Mouse (Mus musculus): ENCODE measurements around the gene Eif2a. TPM values are rescaled to one million over a fixed set of nuclear protein-coding genes. Genes with fewer than 3 reads are reported as not detected.

The Eif2a gene
- total and polyA plus RNA-seq, 3 experiments: 116 to 241 (median 119) TPM

DNA sequence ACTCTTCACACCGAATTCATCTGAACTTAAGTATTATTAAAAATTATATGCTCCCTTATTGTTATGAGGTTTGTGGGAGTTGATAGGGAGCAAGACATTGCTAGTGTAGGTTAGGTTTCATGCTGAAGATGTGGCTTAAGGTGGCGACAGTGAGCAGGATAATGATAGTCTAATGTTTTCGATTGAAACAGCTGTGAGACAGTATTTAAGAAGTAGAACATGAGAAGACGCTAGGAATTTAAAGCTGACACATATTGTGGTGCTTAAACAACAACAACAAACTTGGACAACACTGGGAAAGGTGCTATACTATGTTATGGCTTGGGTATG lies 752 bp downstream of the Eif2a start:
- Histone ChIP-seq H3K27ac (ENCODE audit: insufficient read depth, low read depth) (peak overlapping the region; percentile 68; the same call in 1 of the 2 replicates), H3K9ac (ENCODE audit: insufficient read depth, low read depth) (peak overlapping the region; percentile 92), H3K4me3 (replicated peaks in 1 of 3; ENCODE audit: low read depth in 2 of 3, low read length in 2 of 3, poor library complexity in 1 of 3) (peak overlapping the region; percentile 91 to 99 (median 91)), H3K36me3 (replicated peaks in 1 of 2; ENCODE audit: control insufficient read depth in 1 of 2, insufficient read depth in 1 of 2, low read length in 1 of 2) (peaks cover 20 to 49% of the 10 kb centered on the region in 2 experiments), H3K4me1 (ENCODE audit: control insufficient read depth in 1 of 2, insufficient read depth in 2 of 2) (peaks cover 5 to 34% of the 10 kb centered on the region in 2 experiments; a peak in 3 of 4 replicates), H3K9me3 (replicated peaks; ENCODE audit: low read length) (no peaks in the 10 kb centered on the region), H3K4me2 (ENCODE audit: insufficient read depth, low read depth, poor library complexity, severe bottlenecking) (peak overlapping the region; percentile 65; the same call in 1 of the 2 replicates), H3K79me2 (replicated peaks; ENCODE audit: control insufficient read depth, extremely low read depth, insufficient read depth, poor library complexity, severe bottlenecking) (peaks cover 84% of the 10 kb centered on the region), H3K27me3 (replicated peaks) (no peaks in the 10 kb centered on the region)
- dilution Hi-C loops (cut with MboI; ENCODE audit: extremely low pct_ligation_motif_present, extremely low pct_unique_long_range_greater_than_20kb, low sequenced_read_pairs): no loop called here
- no peak for DNase-seq (ENCODE audit: extremely low read depth)
- TF ChIP-seq HCFC1 (IDR thresholded peaks at IDR 0.05; ENCODE audit: low read depth, low read length) (no peak), CHD2 (IDR thresholded peaks at IDR 0.05; ENCODE audit: low read length) (no peak), EP300 (IDR thresholded peaks at IDR 0.05; ENCODE audit: low read length) (no peak), MAZ (IDR thresholded peaks at IDR 0.05; ENCODE audit: low read depth, low read length) (no peak), ZC3H11A (IDR thresholded peaks at IDR 0.05; ENCODE audit: low read depth, low read length) (no peak), BHLHE40 (IDR thresholded peaks at IDR 0.05; ENCODE audit: low read depth, low read length) (no peak), USF1 (IDR thresholded peaks at IDR 0.05; ENCODE audit: low read depth, low read length) (no peak), CTCF (conservative IDR thresholded peaks at IDR 0.05 in 1 of 2, IDR thresholded peaks at IDR 0.05 in 1 of 2; ENCODE audit: low read depth in 2 of 2, low read length in 2 of 2) (peak in 1 of 2 experiments; percentile 35; a peak in 2 of 4 replicates), MYC (IDR thresholded peaks at IDR 0.05; ENCODE audit: low read depth, low read length) (peak; percentile 33; the same call in 1 of the 2 replicates), ZKSCAN1 (IDR thresholded peaks at IDR 0.05; ENCODE audit: borderline replicate concordance, low read depth, low read length) (no peak), CHD1 (IDR thresholded peaks at IDR 0.05; ENCODE audit: low read depth, low read length) (no peak; the same call in 1 of the 2 replicates)
- in situ Hi-C loops (cut with MboI; ENCODE audit: low pct_ligation_motif_present, low pct_unique_long_range_greater_than_20kb, low sequenced_read_pairs): no loop called here

DNA sequence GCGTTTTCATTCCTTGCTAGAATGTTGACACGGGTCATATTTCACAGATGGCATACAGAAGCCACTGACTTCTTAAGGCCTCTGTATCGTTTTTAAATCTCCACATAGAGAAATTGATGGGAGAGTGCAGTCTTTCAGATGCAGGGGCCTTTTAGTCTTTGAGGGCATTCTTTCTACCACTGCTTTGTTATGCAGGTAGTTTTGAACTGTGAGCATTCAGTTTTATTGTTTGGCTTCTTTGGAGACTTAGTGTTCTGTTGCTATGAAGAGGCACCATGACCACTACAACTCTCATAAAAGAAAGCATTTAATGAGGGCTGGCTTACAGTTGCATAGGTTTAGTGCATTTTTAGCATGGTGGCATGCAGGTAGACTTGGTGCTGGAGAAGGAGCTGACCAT lies 11.0 kb downstream of the Eif2a start:
- no peaks in the 10 kb centered on the region for H3K4me1 ChIP-seq (ENCODE audit: control insufficient read depth in 1 of 2, insufficient read depth in 2 of 2)
- no peaks in the 10 kb centered on the region for H3K27me3 ChIP-seq (replicated peaks)
- H3K4me3 ChIP-seq (replicated peaks in 1 of 3; ENCODE audit: low read depth in 2 of 3, low read length in 2 of 3, poor library complexity in 1 of 3): no peak overlapping the region
- no peak overlapping the region for H3K27ac ChIP-seq (ENCODE audit: insufficient read depth, low read depth)
- H3K4me2 ChIP-seq (ENCODE audit: insufficient read depth, low read depth, poor library complexity, severe bottlenecking): no peak overlapping the region; the same call in 1 of the 2 replicates
- in situ Hi-C loops (cut with MboI; ENCODE audit: low pct_ligation_motif_present, low pct_unique_long_range_greater_than_20kb, low sequenced_read_pairs): no loop called here
- H3K79me2 ChIP-seq (replicated peaks; ENCODE audit: control insufficient read depth, extremely low read depth, insufficient read depth, poor library complexity, severe bottlenecking): peaks cover 30% of the 10 kb centered on the region
- no peaks in the 10 kb centered on the region for H3K9me3 ChIP-seq (replicated peaks; ENCODE audit: low read length)
- TF ChIP-seq HCFC1 (IDR thresholded peaks at IDR 0.05; ENCODE audit: low read depth, low read length) (no peak), EP300 (IDR thresholded peaks at IDR 0.05; ENCODE audit: low read length) (no peak), RCOR1 (conservative IDR thresholded peaks at IDR 0.05; ENCODE audit: low read depth, low read length) (no peak), TCF12 (IDR thresholded peaks at IDR 0.05; ENCODE audit: low read depth, low read length) (no peak), NRF1 (IDR thresholded peaks at IDR 0.05; ENCODE audit: low read depth, low read length) (no peak), USF2 (conservative IDR thresholded peaks at IDR 0.05; ENCODE audit: low read depth, low read length) (no peak), ZMIZ1 (IDR thresholded peaks at IDR 0.05; ENCODE audit: low read depth, low read length) (no peak), POLR2A (IDR thresholded peaks at IDR 0.05; ENCODE audit: low read depth, low read length) (no peak), NELFE (IDR thresholded peaks at IDR 0.05; ENCODE audit: low read depth, low read length) (no peak), CHD2 (IDR thresholded peaks at IDR 0.05; ENCODE audit: low read length) (no peak), MEF2A (IDR thresholded peaks at IDR 0.05; ENCODE audit: borderline replicate concordance, low read depth, low read length) (no peak), MAZ (IDR thresholded peaks at IDR 0.05; ENCODE audit: low read depth, low read length) (no peak), MAX (IDR thresholded peaks at IDR 0.05; ENCODE audit: low read length) (no peak), BHLHE40 (IDR thresholded peaks at IDR 0.05; ENCODE audit: low read depth, low read length) (no peak), KAT2A (IDR thresholded peaks at IDR 0.05; ENCODE audit: insufficient replicate concordance, low read length) (no peak), E2F4 (IDR thresholded peaks at IDR 0.05; ENCODE audit: insufficient replicate concordance, low read depth, low read length) (no peak), CHD1 (IDR thresholded peaks at IDR 0.05; ENCODE audit: low read depth, low read length) (no peak)
- H3K9ac ChIP-seq (ENCODE audit: insufficient read depth, low read depth): no peak overlapping the region
- peaks cover 41 to 73% of the 10 kb centered on the region in 2 experiments for H3K36me3 ChIP-seq (replicated peaks in 1 of 2; ENCODE audit: control insufficient read depth in 1 of 2, insufficient read depth in 1 of 2, low read length in 1 of 2)
- no peak for DNase-seq (ENCODE audit: extremely low read depth)
- dilution Hi-C loops (cut with MboI; ENCODE audit: extremely low pct_ligation_motif_present, extremely low pct_unique_long_range_greater_than_20kb, low sequenced_read_pairs): no loop called here

All from CH12.LX (cell line).